Mouse (Mus musculus) liver, embryonic 14.5 days (tissue): Measurements from ENCODE around the gene Synpo2l. TPM values are rescaled to one million over a fixed set of nuclear protein-coding genes. Genes with fewer than 3 reads are reported as not detected.

Experiments used
- ATAC-seq: fragments of 200-750 bp; cut with Nextera tagmentation; 2 replicates; pipeline ENCODE4 v1.8.0; 2017; ENCODE audit warnings: moderate number of reproducible peaks, mild to moderate bottlenecking, moderate library complexity; ENCODE audit not compliant: insufficient read depth
- DNase-seq, 3 experiments: peaks; one replicate each; pipeline ENCODE4 v3.0.0-alpha.2; 2012 to 2013; ENCODE audit warnings: low read depth in 3 of 3, low spot score in 3 of 3
- H3K27ac ChIP-seq: fragments of 300-500 bp; sonication (generic); 2 replicates; pipeline ENCODE4 v1.5.1; 2014; ENCODE audit warnings: moderate library complexity, mild to moderate bottlenecking, control low read depth, inconsistent platforms
- H3K27me3 ChIP-seq: fragments of 300-500 bp; sonication (generic); 2 replicates; pipeline ENCODE4 v1.6.1; 2014; ENCODE audit warnings: mild to moderate bottlenecking, low read length, moderate library complexity; ENCODE audit not compliant: control insufficient read depth, insufficient read depth
- H3K36me3 ChIP-seq: fragments of 300-500 bp; sonication (generic); replicated peaks from 2 replicates; pipeline ENCODE4 v1.6.1; 2014; ENCODE audit warnings: low read depth; ENCODE audit not compliant: control insufficient read depth, insufficient read depth
- H3K4me1 ChIP-seq, 2 experiments: fragments of 200-500 bp in 1 of 2; fragments of 300-500 bp in 1 of 2; sonication (generic) in 1 of 2; replicated peaks; 2 replicates each; pipeline ENCODE4 v1.6.1; 2012 to 2014; ENCODE audit warnings: antibody characterized with exemption in 1 of 2, inconsistent platforms in 1 of 2, low read length in 1 of 2; ENCODE audit not compliant: control insufficient read depth in 2 of 2, insufficient read depth in 2 of 2
- H3K4me2 ChIP-seq: fragments of 300-500 bp; sonication (generic); 2 replicates; pipeline ENCODE4 v1.6.1; 2014; ENCODE audit warnings: low read depth, mild to moderate bottlenecking, control low read depth, moderate library complexity
- H3K4me3 ChIP-seq, 2 experiments: fragments of 200-500 bp in 1 of 2; fragments of 300-500 bp in 1 of 2; sonication (generic) in 1 of 2; 2 replicates each; pipeline ENCODE4 v1.5.1; 2012 to 2014; ENCODE audit warnings: low read depth in 2 of 2, low read length in 2 of 2, mild to moderate bottlenecking in 2 of 2, control low read depth in 1 of 2, inconsistent platforms in 1 of 2, moderate library complexity in 1 of 2; ENCODE audit not compliant: insufficient read depth in 1 of 2
- H3K9ac ChIP-seq: fragments of 300-500 bp; sonication (generic); replicated peaks from 2 replicates; pipeline ENCODE4 v1.6.1; 2014; ENCODE audit warnings: mild to moderate bottlenecking, control low read depth, moderate library complexity
- H3K9me3 ChIP-seq: fragments of 300-500 bp; sonication (generic); 2 replicates; pipeline ENCODE4 v1.6.1; 2016; ENCODE audit warnings: low read length, mixed read lengths; ENCODE audit not compliant: control insufficient read depth
- CTCF ChIP-seq: IDR thresholded peaks from 2 replicates; pipeline ENCODE4 v1.5.1; 2016; ENCODE audit warnings: antibody characterized with exemption, low read depth, control low read depth
- EP300 ChIP-seq: IDR thresholded peaks from 2 replicates; pipeline ENCODE4 v1.6.1; 2016; ENCODE audit warnings: antibody characterized with exemption, low read depth
- WGBS: fragments of 180-500 bp; shearing (Covaris S2); extraction: QIAGEN DNeasy Blood & Tissue Kit; methylation state at CpG from one replicate; pipeline ENCODE4 v1.1.7; 2014; ENCODE audit not compliant: insufficient replicate concordance; 5-methylcytosine and 5-hydroxymethylcytosine counted together
- polyA plus RNA-seq, 2 experiments: library from polyadenylated mRNA; depleted of rRNA in 1 of 2; stranded (reverse) in 1 of 2; unstranded in 1 of 2; fragments of >200 nt; fragmentation: Nextera tagmentation in 1 of 2; extraction: Ambion mirVana in 1 of 2; gene quantifications; 2 replicates each; pipeline versions ENCODE4 v1.2.1 to v1.2.3; 2012 to 2014

Gene Synpo2l
- polyA plus RNA-seq, 2 experiments, result 0.02 TPM; not detected in 1

DNA sequence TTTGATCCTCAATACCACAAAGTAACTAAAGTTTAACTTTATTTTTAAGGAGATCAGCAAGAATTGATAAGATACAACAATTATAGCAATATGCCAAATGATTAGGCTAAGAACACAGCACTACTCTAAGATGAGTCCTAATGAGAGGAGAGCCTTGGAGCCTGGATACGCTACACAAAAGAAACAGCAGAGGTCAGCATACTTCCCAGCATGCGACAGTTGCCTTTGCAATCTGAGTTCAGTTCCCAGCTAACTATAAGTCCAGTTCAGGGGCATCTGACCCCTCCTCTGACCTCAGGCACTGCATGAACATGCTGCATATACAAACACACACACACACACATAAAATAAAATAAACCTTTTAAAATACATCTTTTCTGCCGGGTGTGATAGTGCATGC, 22.6 kb downstream of the Synpo2l start:
- H3K4me3 ChIP-seq, result no peak overlapping the region
- peaks cover 8% of the 10 kb centered on the region in 2 experiments; a peak in 2 of 4 replicates for H3K4me1 ChIP-seq
- no peak overlapping the region for H3K27ac ChIP-seq
- DNase-seq (no peak), ATAC-seq (no peak)
- TF ChIP-seq EP300 (no peak), CTCF (peak; percentile 53)
- no peaks in the 10 kb centered on the region for H3K36me3 ChIP-seq
- no peak overlapping the region for H3K4me2 ChIP-seq
- 46% methylated on average over 3 of the region's 3 CpGs for WGBS
- H3K9me3 ChIP-seq, result no peaks in the 10 kb centered on the region
- no peaks in the 10 kb centered on the region for H3K27me3 ChIP-seq
- no peak overlapping the region; the same call in 1 of the 2 replicates for H3K9ac ChIP-seq

DNA sequence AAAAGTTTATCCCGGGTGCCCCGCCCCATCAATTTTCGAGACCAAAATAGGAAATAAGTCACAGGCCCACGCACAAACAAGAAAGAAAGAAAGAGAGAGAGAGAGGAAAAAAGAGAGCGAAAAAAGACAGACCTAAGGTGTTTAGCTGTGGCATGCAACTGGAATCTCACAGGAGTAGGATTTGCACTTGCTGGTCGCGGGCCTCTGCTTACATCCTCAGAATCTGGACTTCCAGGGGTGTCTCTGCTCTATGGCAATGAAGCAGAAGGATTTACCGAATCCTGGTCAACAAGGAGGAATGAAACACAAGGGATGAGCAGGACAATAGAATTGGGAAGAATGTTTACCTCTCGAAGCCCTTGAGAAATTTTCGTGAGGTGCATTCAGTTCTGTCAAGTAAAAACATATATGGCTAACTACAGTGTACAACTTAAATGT, 26.7 kb downstream of the Synpo2l start:
- no peak for TF ChIP-seq CTCF
- H3K27me3 ChIP-seq, result no peaks in the 10 kb centered on the region
- H3K9ac ChIP-seq, result peak overlapping the region; percentile 93
- no peaks in the 10 kb centered on the region for H3K9me3 ChIP-seq
- H3K4me2 ChIP-seq, result peak overlapping the region; percentile 91
- no peaks in the 10 kb centered on the region for H3K36me3 ChIP-seq
- peaks cover 15 to 17% of the 10 kb centered on the region in 2 experiments for H3K4me1 ChIP-seq
- 18% methylated on average over 10 of the region's 10 CpGs for WGBS
- DNase-seq (no peak), ATAC-seq (no peak)
- H3K27ac ChIP-seq, result peak overlapping the region; percentile 76
- peak overlapping the region; percentile 83 to 96 for H3K4me3 ChIP-seq

DNA sequence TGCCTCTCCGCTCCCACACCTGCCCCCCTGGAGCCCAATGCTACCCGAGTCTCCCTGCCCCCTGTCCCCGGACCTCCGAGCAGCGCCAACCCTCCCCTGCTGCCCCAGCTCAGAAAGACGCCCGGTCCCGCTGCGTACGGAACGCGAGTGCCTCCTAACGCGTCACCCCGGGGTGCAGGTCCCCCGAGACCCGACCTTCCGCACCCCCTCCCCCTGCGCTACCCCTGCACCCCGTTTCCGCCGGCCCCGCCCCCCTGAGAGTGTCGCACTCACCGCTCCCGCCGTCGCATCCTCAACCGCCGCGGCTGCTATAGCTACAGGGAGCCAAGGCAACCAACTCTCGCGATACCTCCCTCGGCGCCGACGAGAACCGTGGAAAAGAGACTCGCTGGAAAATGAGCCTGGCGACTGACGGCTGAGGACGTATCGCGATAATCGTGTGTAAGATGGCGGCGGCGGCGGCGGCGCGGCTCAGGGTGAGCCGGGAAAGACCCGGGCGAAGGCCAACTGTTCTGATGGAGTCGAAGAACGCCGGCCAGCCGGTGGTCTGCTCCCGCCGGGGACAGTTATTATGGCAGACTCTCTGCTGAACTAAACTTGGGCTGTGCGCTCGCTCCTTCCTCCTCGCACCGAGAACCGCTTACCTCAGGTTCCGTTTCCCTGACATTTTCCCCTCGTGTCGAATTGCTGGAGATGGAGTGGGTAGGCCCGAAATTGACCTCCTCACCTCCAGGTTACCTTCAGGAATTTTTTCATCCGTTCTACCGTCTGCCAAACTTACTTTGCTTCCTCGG, 27.3 kb downstream of the Synpo2l start, which contains the start of gene Usp54:
Usp54 (minus strand) TSS at position 420 of the 794 bp plus-strand sequence.
- Histone ChIP-seq H3K9me3 (no peaks in the 10 kb centered on the region), H3K27me3 (no peaks in the 10 kb centered on the region), H3K27ac (peak within 1 kb of the TSS; percentile 76), H3K36me3 (no peaks in the 10 kb centered on the region), H3K4me1 (peaks cover 15 to 17% of the 10 kb centered on the region in 2 experiments), H3K4me2 (peak within 1 kb of the TSS; percentile 91), H3K9ac (peak within 1 kb of the TSS; percentile 93), H3K4me3 (peak within 1 kb of the TSS; percentile 83 to 96)
- peak; percentile 97 to 99 (median 98) for DNase-seq
- ATAC-seq, result peak; percentile 94
- TF ChIP-seq CTCF (no peak), EP300 (peak; percentile 75)
- under 1% methylated on average over 73 of the region's 73 CpGs for WGBS

DNA sequence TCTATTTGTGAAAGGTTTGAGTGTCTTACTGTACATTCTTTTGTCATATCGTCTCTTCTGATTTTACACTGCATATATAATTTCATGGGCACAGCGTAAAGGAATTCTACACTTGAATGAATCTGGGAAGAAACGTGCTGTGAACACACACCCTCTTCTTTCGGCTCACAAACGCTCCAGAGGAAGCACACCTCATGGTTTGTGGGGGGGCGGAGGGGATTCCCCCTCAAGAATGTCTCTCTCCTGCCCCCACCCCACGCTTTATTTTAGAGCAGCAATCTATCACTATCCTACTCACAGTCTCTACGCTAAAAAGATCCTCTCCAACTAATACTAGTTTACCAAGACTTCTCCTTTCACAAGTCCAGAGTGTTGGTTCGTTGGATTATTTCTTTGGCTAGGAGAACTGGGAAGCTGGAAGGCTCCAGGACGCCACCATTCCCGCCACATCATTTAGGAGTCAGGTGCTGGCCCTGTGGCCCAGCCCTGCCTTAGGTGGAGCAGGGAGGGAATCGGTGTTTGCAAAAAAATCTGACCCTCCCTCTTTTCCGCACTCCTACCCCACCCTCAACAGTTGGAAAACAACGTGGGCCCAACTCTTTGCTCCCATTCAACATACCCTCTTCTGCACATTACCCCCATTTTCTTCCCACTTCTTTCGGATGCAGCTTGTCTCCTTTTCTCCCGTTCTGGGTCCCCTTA, 28.1 kb downstream of the Synpo2l start:
- ATAC-seq, result peak; percentile 50
- DNase-seq, result no peak
- no peak for TF ChIP-seq EP300
- TF ChIP-seq CTCF, result no peak
- peak overlapping the region; percentile 83 to 96 for H3K4me3 ChIP-seq
- 9% methylated on average over 16 of the region's 16 CpGs for WGBS
- no peaks in the 10 kb centered on the region for H3K9me3 ChIP-seq
- H3K9ac ChIP-seq, result peak overlapping the region; percentile 93
- peaks cover 17 to 20% of the 10 kb centered on the region in 2 experiments for H3K4me1 ChIP-seq
- H3K36me3 ChIP-seq, result no peaks in the 10 kb centered on the region
- H3K4me2 ChIP-seq, result peak overlapping the region; percentile 91
- H3K27me3 ChIP-seq, result no peaks in the 10 kb centered on the region
- peak overlapping the region; percentile 12; the same call in 1 of the 2 replicates for H3K27ac ChIP-seq

DNA sequence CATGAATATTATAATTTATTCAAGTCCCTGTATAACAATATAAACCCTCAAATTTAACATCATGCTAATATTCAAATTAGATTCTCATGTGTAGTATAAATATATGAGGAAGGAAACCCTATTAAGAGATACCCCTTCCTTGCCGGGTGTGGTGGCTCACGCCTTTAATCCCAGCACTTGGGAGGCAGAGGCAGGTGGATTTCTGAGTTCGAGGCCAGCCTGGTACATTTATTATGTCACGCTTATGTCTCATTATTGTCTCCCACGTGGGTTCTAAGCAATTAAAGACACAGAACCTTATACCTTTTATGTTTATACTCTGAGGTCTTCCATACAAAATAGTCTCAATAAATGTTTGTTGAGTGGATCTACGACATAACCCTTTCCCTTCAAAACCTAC, 29.5 kb downstream of the Synpo2l start:
- Histone ChIP-seq H3K9ac (no peak overlapping the region), H3K4me1 (peaks cover 17 to 20% of the 10 kb centered on the region in 2 experiments), H3K4me2 (no peak overlapping the region), H3K4me3 (no peak overlapping the region), H3K27me3 (no peaks in the 10 kb centered on the region), H3K27ac (no peak overlapping the region), H3K9me3 (no peaks in the 10 kb centered on the region), H3K36me3 (no peaks in the 10 kb centered on the region)
- ATAC-seq, result no peak
- TF ChIP-seq EP300, result no peak
- TF ChIP-seq CTCF, result no peak
- DNase-seq, result no peak
- 79% methylated on average over 6 of the region's 6 CpGs for WGBS
